In the genomic region with DNA sequence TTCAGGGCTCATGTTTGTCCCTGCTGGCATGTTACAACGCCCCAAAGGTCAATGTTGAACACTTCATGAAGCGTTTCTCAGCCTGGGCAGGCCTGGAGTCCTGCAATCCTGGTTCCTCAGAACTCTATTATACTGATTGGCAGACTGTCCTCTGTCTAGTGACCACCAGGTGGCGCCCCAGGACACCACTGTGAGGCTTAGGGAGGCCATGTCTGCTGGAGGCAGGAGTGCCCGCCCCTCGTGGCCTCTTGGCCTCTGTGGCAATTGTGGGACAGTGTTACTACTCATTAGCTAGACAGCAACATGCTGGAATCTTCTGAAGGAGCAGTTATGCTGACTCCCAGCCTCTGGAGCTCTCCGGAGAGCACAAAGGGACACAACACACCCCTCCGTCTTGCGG, we compare ENCODE assay signal across 7 mouse cellular contexts.
A peak's percentile ranks its signal among the peaks of the same experiment; 100 is the strongest.
DNase-seq lines count a peak whose midpoint lies in the region; ATAC-seq lines count a peak whose summit lies in the region.

No protein-coding gene starts in this region.

- peaks cover 9% of the 10 kb centered on the region for H3K36me3 ChIP-seq in limb, embryonic 13.5 days

- 37% methylated on average over 8 of the region's 8 CpGs for WGBS in limb, embryonic 13.5 days

- H3K4me1 ChIP-seq in limb, embryonic 13.5 days: 0 out of 2 replicates have a peak, but pooled peaks cover 4% of the 10 kb centered on the region

- peak; percentile 96 for DNase-seq in adrenal gland, postnatal 14 days
- DNase-seq in embryo, embryonic 9.5 days (ENCODE audit: extremely low spot score): peak; percentile 88
- peak; percentile 90 to 91 for DNase-seq in gastrocnemius, postnatal 4 days (ENCODE audit: low spot score in 2 of 2)
- peak; percentile 74 to 84 for DNase-seq in kidney, adult 8-10 months
- DNase-seq in monocyte, adult 2 months (ENCODE audit: low read depth in 1 of 2, low spot score in 2 of 2): peak; percentile 43 to 49
- peak; percentile 46 to 48 for DNase-seq in spleen, postnatal 36 days (ENCODE audit: low spot score in 2 of 2)

- ATAC-seq in limb, embryonic 13.5 days (ENCODE audit: low FRiP score, low read depth): peak; percentile 55; the same call in 1 of the 2 replicates

- no peaks in the 10 kb centered on the region for H3K27me3 ChIP-seq in limb, embryonic 13.5 days

- no peak overlapping the region for H3K4me2 ChIP-seq in limb, embryonic 13.5 days (replicated peaks)

- H3K4me3 ChIP-seq in limb, embryonic 13.5 days: no peak overlapping the region

- no peaks in the 10 kb centered on the region for H3K9me3 ChIP-seq in limb, embryonic 13.5 days

- no peak overlapping the region for H3K27ac ChIP-seq in limb, embryonic 13.5 days

- H3K9ac ChIP-seq in limb, embryonic 13.5 days: no peak overlapping the region

Comparison
In these comparisons a context has a peak if more than half of its experiments do, and no peak if none do; other contexts are left out.
1. DNase-seq: peak in every context shown above with its lines; median percentile 96 in adrenal gland, postnatal 14 days; 90 in gastrocnemius, postnatal 4 days; 88 in embryo, embryonic 9.5 days; 79 in kidney, adult 8-10 months; 47 in spleen, postnatal 36 days; 46 in monocyte, adult 2 months.